In the genomic region with DNA sequence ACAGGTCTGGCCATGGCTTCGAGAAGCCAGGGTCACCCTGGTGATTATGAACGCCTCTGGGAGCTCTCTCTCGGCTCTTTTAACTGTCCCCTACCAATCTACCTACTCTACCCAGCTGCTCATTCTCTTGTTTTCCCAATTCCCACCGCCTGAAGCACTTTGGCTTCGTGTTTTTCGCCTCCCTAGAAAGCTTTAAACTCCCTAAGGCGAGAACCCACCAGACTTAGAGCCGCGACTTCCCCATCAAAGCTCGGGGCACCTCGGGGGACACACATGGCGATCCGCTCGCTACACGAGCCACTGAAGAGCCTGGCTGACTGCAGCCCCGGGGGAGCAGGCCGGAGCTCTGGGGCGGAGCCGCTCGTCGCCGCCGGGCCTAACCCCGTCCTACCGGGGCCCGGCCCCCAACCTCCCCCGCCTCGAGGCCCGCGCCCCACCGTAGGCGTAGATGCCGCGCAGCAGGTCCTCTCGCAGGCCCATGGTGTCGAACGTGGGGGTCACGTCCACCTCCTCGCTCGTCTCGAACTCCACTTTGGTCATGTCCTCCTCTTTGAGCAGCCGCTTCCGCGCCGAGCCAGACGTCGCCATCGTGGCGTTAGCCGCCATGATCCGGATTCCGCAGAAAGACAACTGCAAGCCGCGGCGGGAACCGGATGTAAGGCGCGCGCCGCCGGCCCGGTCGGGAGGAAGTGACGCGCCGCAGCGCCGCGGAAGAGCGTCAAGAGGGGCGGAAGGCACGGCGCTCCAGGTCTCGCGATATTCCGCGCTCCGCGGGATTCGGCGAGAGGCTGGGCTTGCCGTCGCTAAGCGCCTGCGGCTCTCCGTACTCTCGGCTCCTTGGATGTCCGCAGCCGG, we compare ENCODE assay signal across 8 mouse cellular contexts. TPM values are rescaled to one million over a fixed set of nuclear protein-coding genes. Genes with fewer than 3 reads are reported as not detected.
A peak's percentile ranks its signal among the peaks of the same experiment; 100 is the strongest.
DNase-seq lines count a peak whose midpoint lies in the region; ATAC-seq and TF ChIP-seq lines count a peak whose summit lies in the region.

Gene Eif4a3 (minus strand): TSS at position 699 of the 855 bp plus-strand sequence.

- H3K36me3 ChIP-seq in heart, embryonic 12.5 days, result peaks cover 36% of the 10 kb centered on the region
- H3K36me3 ChIP-seq in kidney, postnatal 0 days (ENCODE audit: insufficient read depth, low read length), result peaks cover 28% of the 10 kb centered on the region; the same call in 1 of the 2 replicates
- H3K36me3 ChIP-seq in liver, embryonic 11.5 days (ENCODE audit: control insufficient read depth, insufficient read depth, low read length), result peaks cover 27% of the 10 kb centered on the region
- peaks cover 35% of the 10 kb centered on the region for H3K36me3 ChIP-seq in stomach, embryonic 14.5 days (ENCODE audit: control insufficient read depth, insufficient read depth, low read length)

- DNase-seq in CD4-positive helper T cell, adult 2 months (ENCODE audit: low read depth, low spot score), result peak; percentile 99
- peak; percentile 93 for DNase-seq in brain, embryonic 18.5 days (ENCODE audit: low read depth, low spot score)
- peak; percentile 98 for DNase-seq in kidney, postnatal 0 days (ENCODE audit: low spot score)
- DNase-seq in liver, embryonic 11.5 days (ENCODE audit: low spot score), result peak; percentile 96
- DNase-seq in naive thymus-derived CD4-positive, alpha-beta T cell, adult 2 months (ENCODE audit: low read depth), result peak; percentile 99

- H3K27ac ChIP-seq in heart, embryonic 12.5 days (ENCODE audit: poor library complexity, severe bottlenecking), result peak within 1 kb of the TSS; percentile 82
- peak within 1 kb of the TSS; percentile 89 for H3K27ac ChIP-seq in kidney, postnatal 0 days
- peak within 1 kb of the TSS; percentile 74 for H3K27ac ChIP-seq in liver, embryonic 11.5 days (ENCODE audit: low read depth, low read length)
- peak within 1 kb of the TSS; percentile 89 for H3K27ac ChIP-seq in stomach, embryonic 14.5 days (ENCODE audit: low read length)

- TF ChIP-seq CTCF in kidney, postnatal 0 days (IDR thresholded peaks at IDR 0.05; ENCODE audit: low read depth), result no peak

- H3K9me3 ChIP-seq in heart, embryonic 12.5 days (replicated peaks), result no peaks in the 10 kb centered on the region
- H3K9me3 ChIP-seq in kidney, postnatal 0 days (replicated peaks; ENCODE audit: low read length), result no peaks in the 10 kb centered on the region
- H3K9me3 ChIP-seq in liver, embryonic 11.5 days (ENCODE audit: control insufficient read depth, low read length), result no peaks in the 10 kb centered on the region
- no peaks in the 10 kb centered on the region for H3K9me3 ChIP-seq in stomach, embryonic 14.5 days (ENCODE audit: control insufficient read depth, low read depth, low read length)

- H3K27me3 ChIP-seq in heart, embryonic 12.5 days (replicated peaks), result peaks cover 12% of the 10 kb centered on the region
- no peaks in the 10 kb centered on the region for H3K27me3 ChIP-seq in kidney, postnatal 0 days (ENCODE audit: insufficient read depth, low read length)
- peaks cover 8% of the 10 kb centered on the region for H3K27me3 ChIP-seq in liver, embryonic 11.5 days (replicated peaks; ENCODE audit: control insufficient read depth, insufficient read depth, low read length)
- H3K27me3 ChIP-seq in stomach, embryonic 14.5 days (ENCODE audit: control insufficient read depth, insufficient read depth, low read length), result no peaks in the 10 kb centered on the region

- peak within 1 kb of the TSS; percentile 95 for H3K4me2 ChIP-seq in heart, embryonic 12.5 days
- peak within 1 kb of the TSS; percentile 95 for H3K4me2 ChIP-seq in kidney, postnatal 0 days (ENCODE audit: low read length)
- peak within 1 kb of the TSS; percentile 93 for H3K4me2 ChIP-seq in liver, embryonic 11.5 days
- peak within 1 kb of the TSS; percentile 89 for H3K4me2 ChIP-seq in stomach, embryonic 14.5 days (replicated peaks; ENCODE audit: low read depth, low read length)

- WGBS in heart, embryonic 12.5 days, result under 1% methylated on average over 89 of the region's 89 CpGs
- WGBS in kidney, postnatal 0 days, result under 1% methylated on average over 89 of the region's 89 CpGs
- under 1% methylated on average over 89 of the region's 89 CpGs for WGBS in liver, embryonic 11.5 days
- under 1% methylated on average over 89 of the region's 89 CpGs for WGBS in stomach, embryonic 14.5 days

- peak within 1 kb of the TSS; percentile 99 for H3K4me3 ChIP-seq in heart, embryonic 12.5 days
- H3K4me3 ChIP-seq in kidney, postnatal 0 days (replicated peaks; ENCODE audit: low read depth, low read length), result peak within 1 kb of the TSS; percentile 95
- H3K4me3 ChIP-seq in liver, embryonic 11.5 days (ENCODE audit: low read depth, low read length), result peak within 1 kb of the TSS; percentile 98
- H3K4me3 ChIP-seq in stomach, embryonic 14.5 days (ENCODE audit: low read depth, low read length), result peak within 1 kb of the TSS; percentile 96

- peak within 1 kb of the TSS; percentile 98 for H3K9ac ChIP-seq in heart, embryonic 12.5 days
- H3K9ac ChIP-seq in kidney, postnatal 0 days (ENCODE audit: low read depth, low read length), result peak within 1 kb of the TSS; percentile 98
- H3K9ac ChIP-seq in liver, embryonic 11.5 days (ENCODE audit: low read depth, low read length), result peak within 1 kb of the TSS; percentile 98
- H3K9ac ChIP-seq in stomach, embryonic 14.5 days (replicated peaks; ENCODE audit: low read depth, low read length), result peak within 1 kb of the TSS; percentile 95

- ATAC-seq in erythroid progenitor cell, adult 5-6 weeks (replicated peaks; ENCODE audit: low FRiP score, poor library complexity, severe bottlenecking), result peak; percentile 94
- ATAC-seq in heart, embryonic 12.5 days (ENCODE audit: insufficient number of reproducible peaks, low FRiP score), result peak; percentile 96
- peak; percentile 93 for ATAC-seq in kidney, postnatal 0 days (replicated peaks; ENCODE audit: low FRiP score, low read depth)
- ATAC-seq in liver, embryonic 11.5 days (replicated peaks; ENCODE audit: low FRiP score), result peak; percentile 94
- peak; percentile 94 for ATAC-seq in stomach, embryonic 14.5 days (ENCODE audit: insufficient number of reproducible peaks, insufficient read depth, low FRiP score, low read depth)

- H3K4me1 ChIP-seq in heart, embryonic 12.5 days (replicated peaks), result peaks cover 17% of the 10 kb centered on the region
- H3K4me1 ChIP-seq in kidney, postnatal 0 days (replicated peaks; ENCODE audit: insufficient read depth, low read length), result peaks cover 9% of the 10 kb centered on the region; the same call in 1 of the 2 replicates
- H3K4me1 ChIP-seq in liver, embryonic 11.5 days (replicated peaks; ENCODE audit: control insufficient read depth, insufficient read depth, low read length), result peaks cover 14% of the 10 kb centered on the region
- peaks cover 8% of the 10 kb centered on the region for H3K4me1 ChIP-seq in stomach, embryonic 14.5 days (ENCODE audit: control insufficient read depth, insufficient read depth, low read length)

RNA-seq across cellular contexts. Expression of gene Eif4a3, which starts in this region (rescaled TPM):
- total RNA-seq in erythroid progenitor cell, adult 5-6 weeks (2015; ENCODE audit: low replicate concordance), result 107 and 136 TPM in 2 replicates
- total RNA-seq in erythroid progenitor cell, adult 5-6 weeks (2017; ENCODE audit: low replicate concordance), result 107 and 108 TPM in 2 replicates
- polyA plus RNA-seq in heart, embryonic 12.5 days (2016; fragmentation: Nextera tagmentation; extraction: Ambion mirVana), result 270 and 276 TPM in 2 replicates
- polyA plus RNA-seq in kidney, postnatal 0 days (2015; fragmentation: Nextera tagmentation; extraction: Ambion mirVana), result 260 and 285 TPM in 2 replicates
- 403 and 404 TPM in 2 replicates for polyA plus RNA-seq in liver, embryonic 11.5 days (2014; fragmentation: Nextera tagmentation; extraction: Ambion mirVana)
- polyA plus RNA-seq in stomach, embryonic 14.5 days (2014; fragmentation: Nextera tagmentation; extraction: Ambion mirVana), result 347 and 363 TPM in 2 replicates

Comparison
In these comparisons a context has a peak if more than half of its experiments do, and no peak if none do; other contexts are left out.
1. Peak in every context shown above with its lines: DNase-seq, ATAC-seq, H3K4me3 ChIP-seq and H3K27ac ChIP-seq.